Mouse (Mus musculus) ES-E14 (cell line): Measurements from ENCODE around the gene Ap3d1. TPM values are rescaled to one million over a fixed set of nuclear protein-coding genes. Genes with fewer than 3 reads are reported as not detected.

ENCODE experiments used
- DNase-seq: peaks from one replicate; pipeline ENCODE4 v3.0.0-alpha.2; 2013; ENCODE audit warnings: low read depth, low spot score
- H3K27ac ChIP-seq: 2 replicates; pipeline ENCODE4 v1.5.1; 2012; ENCODE audit warnings: low read depth, mild to moderate bottlenecking, low read length, moderate library complexity, mixed read lengths; ENCODE audit not compliant: poor library complexity, insufficient read depth, severe bottlenecking
- H3K36me3 ChIP-seq: 2 replicates; pipeline ENCODE4 v1.6.1; 2012; ENCODE audit warnings: mild to moderate bottlenecking, low read length, moderate library complexity, mixed read lengths; ENCODE audit not compliant: control insufficient read depth, poor library complexity, insufficient read depth, severe bottlenecking
- H3K4me1 ChIP-seq, 2 experiments: fragments of 150-350 bp in 1 of 2; sonication (generic) in 1 of 2; 2 replicates each; pipeline ENCODE4 v1.6.1; 2012; ENCODE audit warnings: low read length in 2 of 2, mild to moderate bottlenecking in 1 of 2, mixed read lengths in 1 of 2; ENCODE audit not compliant: control insufficient read depth in 2 of 2, insufficient read depth in 2 of 2, poor library complexity in 1 of 2
- H3K4me3 ChIP-seq, 2 experiments: fragments of 150-350 bp in 1 of 2; sonication (generic) in 1 of 2; 2 replicates each; pipeline ENCODE4 v1.5.1; 2012; ENCODE audit warnings: low read length in 2 of 2, low read depth in 1 of 2, mild to moderate bottlenecking in 1 of 2, mixed read lengths in 1 of 2; ENCODE audit not compliant: insufficient read depth in 1 of 2, poor library complexity in 1 of 2, severe bottlenecking in 1 of 2
- H3K9ac ChIP-seq: 2 replicates; pipeline ENCODE4 v1.6.1; 2012; ENCODE audit warnings: low read depth, mild to moderate bottlenecking, low read length, mixed read lengths; ENCODE audit not compliant: poor library complexity, insufficient read depth, severe bottlenecking
- H3K9me3 ChIP-seq: fragments of 150-350 bp; sonication (generic); 2 replicates; pipeline ENCODE4 v1.6.1; 2012; ENCODE audit warnings: low read depth, mild to moderate bottlenecking, low read length; ENCODE audit not compliant: control insufficient read depth, insufficient read depth
- CHD2 ChIP-seq: IDR thresholded peaks from 2 replicates; pipeline ENCODE4 v1.6.1; 2014; ENCODE audit warnings: mild to moderate bottlenecking, low read depth, low read length, inconsistent platforms
- HCFC1 ChIP-seq: IDR thresholded peaks from 2 replicates; pipeline ENCODE4 v1.6.1; 2012; ENCODE audit warnings: low read length, inconsistent platforms, borderline replicate concordance; ENCODE audit not compliant: insufficient read depth
- MAFK ChIP-seq: IDR thresholded peaks from 2 replicates; pipeline ENCODE4 v1.6.1; 2014; ENCODE audit warnings: mild to moderate bottlenecking, low read depth, low read length, inconsistent platforms; ENCODE audit not compliant: insufficient read depth
- ZC3H11A ChIP-seq: IDR thresholded peaks from 2 replicates; pipeline ENCODE4 v1.6.1; 2012; ENCODE audit warnings: low read depth, mild to moderate bottlenecking, inconsistent platforms, low read length, borderline replicate concordance
- ZNF384 ChIP-seq: IDR thresholded peaks from 2 replicates; pipeline ENCODE4 v1.6.1; 2012; ENCODE audit warnings: low read depth, low read length, inconsistent platforms
- in situ Hi-C, 2 experiments: fragments of 600-800 bp; cut with MboI; formaldehyde crosslinking; loops; one replicate each; pipeline ENCODE4 v1.15.1; 2025; ENCODE audit warnings: low sequenced_read_pairs in 2 of 2, inconsistent platforms in 1 of 2; ENCODE audit not compliant: unreplicated experiment in 2 of 2
- total RNA-seq: library from RNA; depleted of rRNA; stranded (reverse); fragments of 300-350 nt; gene quantifications from 2 replicates; pipeline ENCODE4 v1.2.3, GENCODE M21; 2012

Gene Ap3d1
- total RNA-seq, 1 experiment = 74.8 TPM

DNA sequence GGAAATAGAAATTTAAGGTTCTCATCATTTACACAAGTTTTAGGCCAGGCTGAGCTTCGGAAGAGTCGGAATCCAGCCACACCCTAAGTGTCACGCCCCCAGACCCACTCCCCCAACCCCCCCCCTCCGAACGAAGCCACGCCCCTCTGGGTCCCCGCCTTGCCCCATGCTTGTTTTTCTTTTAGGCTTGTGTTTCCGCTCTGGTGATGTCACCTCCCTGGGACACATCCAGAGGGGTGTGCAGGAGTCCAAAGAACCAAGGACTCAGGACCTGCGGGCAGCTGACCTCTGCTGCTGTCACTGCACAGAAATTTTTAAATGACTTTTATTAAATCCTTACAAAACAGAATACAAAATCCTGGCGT is 77.1 kb downstream of the Ap3d1 start:
- Histone ChIP-seq H3K9ac (peak overlapping the region; percentile 73; the same call in 1 of the 2 replicates), H3K9me3 (no peaks in the 10 kb centered on the region), H3K27ac (no peak overlapping the region), H3K36me3 (peaks cover 36% of the 10 kb centered on the region), H3K4me1 (peaks cover 0 to 24% of the 10 kb centered on the region in 2 experiments; a peak in 3 of 4 replicates), H3K4me3 (peak overlapping the region; percentile 31 to 45; a peak in 3 of 4 replicates)
- in situ Hi-C loops = no loop called here
- no peak for DNase-seq
- TF ChIP-seq MAFK (no peak), CHD2 (no peak), HCFC1 (no peak), ZC3H11A (no peak), ZNF384 (no peak)

- Histone ChIP-seq H3K4me1 (peaks cover 0 to 24% of the 10 kb centered on the region in 2 experiments; a peak in 3 of 4 replicates), H3K9ac (peak overlapping the region; percentile 73), H3K27ac (peak overlapping the region; percentile 55; the same call in 1 of the 2 replicates), H3K36me3 (peaks cover 30% of the 10 kb centered on the region), H3K4me3 (peak overlapping the region; percentile 31 to 45), H3K9me3 (no peaks in the 10 kb centered on the region)
- in situ Hi-C loops = no loop called here
- DNase-seq = no peak
- no peak for TF ChIP-seq MAFK
- TF ChIP-seq ZC3H11A = no peak
- TF ChIP-seq ZNF384 = peak; percentile 79
- no peak for TF ChIP-seq HCFC1
- no peak for TF ChIP-seq CHD2
Measured at GRCm38 (mm10) chr10:80664197-80665015, 77.7 kb downstream of the Ap3d1 start.

DNA sequence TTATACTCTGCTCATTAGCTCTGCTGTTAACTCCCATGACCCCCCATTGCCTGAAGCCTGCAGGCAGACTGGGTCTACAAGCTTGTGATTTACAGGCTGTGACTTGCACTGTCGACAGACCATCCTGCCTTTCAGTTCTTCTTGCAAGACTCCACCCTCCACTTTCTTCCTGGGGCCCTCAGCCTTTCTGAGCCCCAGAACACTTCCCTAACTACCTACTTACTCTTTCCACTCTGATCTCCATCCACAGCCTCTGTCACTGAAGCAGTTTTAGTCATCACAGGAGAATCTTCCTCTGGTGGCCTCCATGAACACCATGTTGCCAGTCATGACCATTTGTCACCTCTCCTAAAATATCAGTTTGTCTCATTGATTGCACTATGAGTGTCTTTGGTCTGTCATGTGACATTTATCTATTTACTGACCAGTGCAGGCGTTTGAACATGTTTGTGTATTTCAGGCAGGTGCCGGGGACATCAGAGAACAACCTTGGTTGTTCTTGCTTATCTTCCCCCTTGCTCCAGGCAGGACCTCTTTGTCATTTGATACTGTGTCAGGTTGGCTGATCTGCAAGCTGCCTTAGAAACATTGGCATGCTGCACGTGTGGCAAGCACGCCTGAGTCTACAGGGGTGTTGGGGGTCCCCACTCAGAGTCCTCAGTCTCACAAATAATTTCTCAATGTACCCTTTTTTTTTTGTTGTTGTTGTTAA is 78.4 kb downstream of the Ap3d1 start:
- Histone ChIP-seq H3K36me3 (peaks cover 22% of the 10 kb centered on the region), H3K4me3 (no peak overlapping the region), H3K27ac (no peak overlapping the region), H3K4me1 (peaks cover under 1 to 26% of the 10 kb centered on the region in 2 experiments), H3K9ac (no peak overlapping the region), H3K9me3 (no peaks in the 10 kb centered on the region)
- TF ChIP-seq MAFK (no peak), ZC3H11A (no peak), CHD2 (no peak), HCFC1 (no peak), ZNF384 (no peak)
- in situ Hi-C loops = no loop called here
- DNase-seq = no peak

GRCm38 (mm10) chr10:80661149-80661548 is 80.9 kb downstream of the Ap3d1 start:
- in situ Hi-C loops = no loop called here
- Histone ChIP-seq H3K9ac (no peak overlapping the region), H3K4me3 (no peak overlapping the region), H3K9me3 (no peaks in the 10 kb centered on the region), H3K4me1 (peaks cover 2 to 31% of the 10 kb centered on the region in 2 experiments), H3K27ac (no peak overlapping the region), H3K36me3 (no peaks in the 10 kb centered on the region; the same call in 1 of the 2 replicates)
- DNase-seq = peak; percentile 83
- TF ChIP-seq ZNF384 (no peak), CHD2 (peak; percentile 78)
